Mouse (Mus musculus) left cerebral cortex, postnatal 14 days (tissue): ENCODE results near the gene Sox3. TPM values are rescaled to one million over a fixed set of nuclear protein-coding genes. Genes with fewer than 3 reads are reported as not detected.

Source experiments
- DNase-seq, 2 experiments: peaks; one replicate each; pipeline ENCODE4 v3.0.0; 2021 to 2022; ENCODE audit warnings: low spot score in 2 of 2, mixed read lengths in 1 of 2
- intact Hi-C: fragments of 180-260 bp; cut with DNase I; formaldehyde crosslinking; loops from one replicate; pipeline ENCODE4 v1.15.1; 2025
- long read RNA-seq, 2 experiments: library from polyadenylated mRNA; stranded (forward); transcript quantifications; one replicate each; pipeline ENCODE4 v2.0.0; 2021
- total RNA-seq, 2 experiments: library from RNA; stranded (reverse); gene quantifications; 2 replicates each; pipeline ENCODE4 v1.2.3; 2021

The Sox3 gene
- total RNA-seq = 1 to 10 TPM; 2.7 to 3.3 TPM
- long read RNA-seq, experiment 1, partial matches to known transcripts = 0 of 2 reads
- long read RNA-seq, experiment 1, other reads (novel, unspliced or antisense) = 0 of 2 reads
- long read RNA-seq, experiment 2, partial matches to known transcripts = 0 of 4 reads
- long read RNA-seq, experiment 2, other reads (novel, unspliced or antisense) = 0 of 4 reads

GRCm38 (mm10) chrX:60892801-60893681, at the start of gene Sox3:
TSS of gene Sox3 (minus strand) at chrX:60893430.
- DNase-seq = no peak
- intact Hi-C loops = loop anchor here (10.0 kb wide), 1 partner anchor 388 kb away; no protein-coding TSS in a partner anchor

GRCm38 (mm10) chrX:60940225-60940624, 47.0 kb upstream of the Sox3 start:
- intact Hi-C loops = no loop called here
- no peak for DNase-seq

- intact Hi-C loops = loop anchor here (10.0 kb wide), 1 partner anchor 395 kb away; no protein-coding TSS in a partner anchor
- DNase-seq = no peak
Measured at GRCm38 (mm10) chrX:60899546-60899945, 6.3 kb upstream of the Sox3 start.

- intact Hi-C loops = loop anchor here (10.0 kb wide), 1 partner anchor 394 kb away; no protein-coding TSS in a partner anchor
- no peak for DNase-seq
Measured at GRCm38 (mm10) chrX:60898641-60899040, 5.4 kb upstream of the Sox3 start.

GRCm38 (mm10) chrX:60896296-60896695, 3.1 kb upstream of the Sox3 start:
- intact Hi-C loops = loop anchor here (10.0 kb wide), 1 partner anchor 391 kb away; no protein-coding TSS in a partner anchor
- DNase-seq = no peak

- no peak for DNase-seq
- intact Hi-C loops = loop anchor here (10.0 kb wide), 1 partner anchor 391 kb away; no protein-coding TSS in a partner anchor
Measured at GRCm38 (mm10) chrX:60895416-60895815, 2.2 kb upstream of the Sox3 start.

GRCm38 (mm10) chrX:60893720-60894543, 702 bp upstream of the Sox3 start:
- intact Hi-C loops = loop anchor here (10.0 kb wide), 1 partner anchor 389 kb away; no protein-coding TSS in a partner anchor
- no peak for DNase-seq

GRCm38 (mm10) chrX:60892098-60892800, 981 bp downstream of the Sox3 start:
- intact Hi-C loops = loop anchor here (10.0 kb wide), 1 partner anchor 387 kb away; no protein-coding TSS in a partner anchor
- DNase-seq = peak; percentile 20 to 23

- intact Hi-C loops = loop anchor here (10.0 kb wide), 1 partner anchor 387 kb away; no protein-coding TSS in a partner anchor
- DNase-seq = no peak
Measured at GRCm38 (mm10) chrX:60891329-60892095, 1.7 kb downstream of the Sox3 start.

- DNase-seq = no peak
- intact Hi-C loops = loop anchor here (10.0 kb wide), 1 partner anchor 386 kb away; no protein-coding TSS in a partner anchor
Measured at GRCm38 (mm10) chrX:60890651-60891050, 2.6 kb downstream of the Sox3 start.

GRCm38 (mm10) chrX:60889956-60890485, 3.2 kb downstream of the Sox3 start:
- intact Hi-C loops = loop anchor here (10.0 kb wide), 1 partner anchor 385 kb away; no protein-coding TSS in a partner anchor

More at GRCm38 (mm10) chrX:60889956-60890485, 3.2 kb downstream of the Sox3 start:
- DNase-seq = no peak
